Mouse (Mus musculus) ES-Bruce4 (cell line): Measurements from ENCODE around the gene Lmo7.

Experiments used
- EP300 ChIP-seq: IDR thresholded peaks from 2 replicates; pipeline ENCODE4 v1.6.1; 2011; ENCODE audit warnings: low read depth, low read length; ENCODE audit not compliant: insufficient read depth
- POLR2A ChIP-seq: IDR thresholded peaks from one replicate; pipeline ENCODE4 v1.8.1; 2011; ENCODE audit warnings: low read length; ENCODE audit not compliant: insufficient read depth

DNA sequence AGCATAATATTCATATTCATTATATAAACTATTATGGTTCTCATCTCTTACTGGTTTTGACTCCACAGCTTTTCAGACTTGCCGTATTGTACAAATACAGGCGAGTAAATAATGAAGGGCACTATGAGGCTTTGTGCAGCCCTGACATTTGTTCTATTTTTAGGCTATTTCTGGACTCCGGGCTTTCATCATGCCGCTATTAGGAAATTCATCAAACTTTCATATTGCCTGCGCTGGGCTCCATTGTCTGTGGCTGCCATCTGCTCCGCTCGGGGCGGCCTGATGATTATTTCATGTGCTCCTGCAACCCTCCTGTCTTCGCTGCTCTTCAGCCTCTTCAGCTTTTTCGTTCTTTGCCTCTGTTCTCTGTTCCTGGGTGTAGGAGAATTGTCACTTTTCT is 50.3 kb downstream of the Lmo7 start:
- no peak for TF ChIP-seq POLR2A
- TF ChIP-seq EP300 = no peak
